Mouse (Mus musculus): ENCODE data around the gene Mroh2b.
A peak's percentile ranks its signal among the peaks of the same experiment; 100 is the strongest.

Mroh2b gene

DNA sequence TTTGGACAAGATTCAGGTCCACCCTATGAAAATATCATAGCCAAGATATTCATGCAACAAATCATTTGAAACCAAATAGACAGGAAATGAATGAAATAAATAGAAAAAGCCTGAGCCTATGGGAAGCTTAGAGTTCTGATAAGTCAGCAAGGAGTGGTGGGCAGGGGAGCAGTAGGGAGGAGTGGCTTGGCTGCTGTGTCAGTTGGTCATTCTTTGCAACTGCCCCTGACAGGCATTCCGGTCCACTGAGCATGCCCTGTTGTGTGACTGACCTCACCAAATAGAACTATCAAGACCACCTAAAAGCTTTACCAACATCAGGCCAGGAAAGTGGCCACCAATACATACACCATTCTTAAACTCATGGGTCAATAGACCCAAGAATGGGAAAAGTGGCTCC lies at the start of gene Mroh2b:
Gene Mroh2b (plus strand): TSS at position 301 of the 400 bp plus-strand sequence.
- DNase-seq (ENCODE audit: low spot score) = no peak

DNA sequence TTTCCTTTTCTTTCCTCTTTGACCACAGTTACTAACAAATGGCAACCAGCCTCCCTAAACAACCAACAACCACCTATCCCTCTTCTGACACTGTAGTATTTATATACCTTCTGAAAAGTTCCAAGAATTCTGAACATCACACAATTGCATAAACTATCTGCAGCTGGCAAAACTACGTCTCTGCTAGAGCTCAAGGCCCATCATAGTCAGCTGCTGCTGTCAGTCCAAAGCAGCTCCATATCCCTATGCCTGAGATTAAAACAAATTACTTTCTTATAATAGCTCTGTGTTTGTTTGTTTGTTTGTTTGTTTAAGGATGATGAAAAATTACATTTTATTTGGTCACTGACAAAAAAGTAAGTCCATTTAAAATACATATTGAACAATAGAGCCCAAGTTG lies 48.5 kb upstream of the Mroh2b start:
- no peak for DNase-seq (ENCODE audit: low spot score)

DNA sequence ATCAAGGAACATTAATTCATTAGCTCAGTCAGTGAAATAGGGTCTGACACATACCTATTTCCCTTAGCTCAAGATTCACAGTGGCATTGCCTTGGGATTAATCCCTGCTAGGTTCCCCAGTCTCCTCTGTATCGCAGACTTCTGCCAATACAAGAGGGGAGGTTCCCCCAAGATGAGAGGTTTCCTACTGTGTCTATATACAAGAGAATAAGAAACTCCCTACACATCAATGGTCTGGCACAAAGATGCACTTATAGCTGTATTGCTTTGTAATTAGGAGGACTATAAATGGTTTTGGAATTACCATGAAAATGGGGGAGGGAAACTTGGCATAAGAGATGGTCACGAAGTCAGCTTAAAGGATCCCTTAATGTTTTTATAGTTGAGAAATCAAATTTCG lies 3.6 kb upstream of the Mroh2b start:
- DNase-seq (ENCODE audit: low spot score) = no peak

DNA sequence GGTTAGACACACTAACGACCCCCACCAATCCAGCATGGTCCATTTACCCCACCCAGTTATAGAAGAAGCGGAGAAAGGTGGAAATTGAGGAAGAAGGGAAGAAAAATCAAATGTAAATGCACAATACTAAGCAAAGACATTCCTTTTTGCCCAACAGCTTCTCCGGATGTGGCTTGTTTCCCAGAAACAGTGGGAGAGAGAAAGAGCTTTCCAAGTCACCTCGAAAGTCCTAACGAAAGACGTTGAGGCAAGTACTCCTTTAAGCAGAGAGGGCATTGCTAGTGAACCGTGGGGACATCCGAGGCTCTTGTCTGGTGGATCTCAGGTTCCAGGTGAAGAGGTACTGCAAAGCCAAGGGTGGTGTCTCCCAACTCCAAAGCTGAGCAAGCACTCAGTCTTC lies 36.2 kb downstream of the Mroh2b start:
- no peak for DNase-seq (ENCODE audit: low spot score)

DNA sequence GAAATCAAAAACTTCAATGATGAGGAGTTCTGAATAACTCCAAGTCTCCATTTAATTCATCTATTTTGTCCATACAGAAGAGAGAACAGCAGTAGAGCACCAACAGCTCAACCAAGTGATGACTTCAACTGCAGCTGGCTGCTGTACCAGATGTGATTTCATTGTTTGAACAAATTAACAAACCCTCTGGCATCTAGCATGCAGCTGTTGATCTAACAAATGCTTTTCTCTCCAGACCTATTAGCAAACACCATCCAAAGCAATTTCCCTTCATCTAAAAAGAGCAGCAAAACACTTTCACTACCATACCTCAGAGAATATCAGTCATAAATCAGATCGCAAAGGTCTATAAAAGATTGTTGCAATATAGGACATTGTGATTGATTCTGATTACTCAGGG lies 74.8 kb downstream of the Mroh2b start:
- DNase-seq (ENCODE audit: low spot score) = no peak

DNA sequence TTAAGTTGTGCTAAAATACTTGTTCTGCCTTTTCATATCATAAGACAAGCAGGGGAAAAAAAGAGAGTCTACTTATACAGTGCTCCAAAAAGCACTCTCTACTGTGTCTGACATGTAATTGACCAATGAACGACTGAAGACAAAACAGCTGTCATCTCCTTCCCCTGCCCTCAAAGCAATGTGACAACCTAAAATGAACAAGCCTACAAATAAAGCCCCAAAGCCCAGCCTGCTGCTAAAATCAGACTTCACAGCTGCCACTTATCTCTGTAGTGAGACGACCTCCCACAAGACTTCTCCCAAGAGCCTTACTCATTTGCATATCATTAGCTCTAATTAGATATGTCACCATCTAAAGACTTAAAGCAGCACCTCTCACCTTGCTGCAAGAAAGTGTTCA lies 104.4 kb downstream of the Mroh2b start:
- no peak for DNase-seq (ENCODE audit: low spot score)

DNA sequence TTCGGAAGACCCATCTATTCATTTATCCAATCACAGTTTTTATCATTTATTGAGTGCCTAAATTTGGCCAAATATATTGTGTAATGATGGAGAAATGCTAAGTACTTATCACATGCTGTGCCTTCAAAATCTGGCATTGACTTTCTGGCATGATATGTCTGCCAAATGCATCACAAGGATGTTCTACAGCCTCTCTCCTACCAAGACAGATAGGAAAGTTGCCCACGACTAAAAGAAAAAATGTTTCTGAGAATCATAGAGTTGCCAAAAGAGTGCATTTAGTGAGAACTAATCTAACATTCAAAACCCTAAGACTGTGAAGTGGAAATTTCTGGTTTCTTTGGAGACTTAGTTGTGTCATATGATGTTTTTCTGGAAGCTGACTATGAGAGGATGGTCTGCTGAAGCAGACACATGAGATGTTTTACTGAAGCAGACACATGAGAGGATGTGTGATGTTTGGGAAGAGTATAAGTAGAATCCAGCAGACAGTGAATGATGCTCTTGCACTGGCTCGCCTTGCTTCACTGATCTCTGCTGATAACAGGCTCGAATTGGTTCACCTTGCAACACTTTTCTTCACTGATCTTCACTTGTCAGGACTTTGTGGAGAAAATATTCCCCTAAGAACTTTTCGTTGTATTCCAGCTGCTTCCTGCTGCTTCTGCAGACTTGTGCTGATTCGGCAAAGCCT lies 105.1 kb downstream of the Mroh2b start:
- no peak for DNase-seq (ENCODE audit: low spot score)

DNA sequence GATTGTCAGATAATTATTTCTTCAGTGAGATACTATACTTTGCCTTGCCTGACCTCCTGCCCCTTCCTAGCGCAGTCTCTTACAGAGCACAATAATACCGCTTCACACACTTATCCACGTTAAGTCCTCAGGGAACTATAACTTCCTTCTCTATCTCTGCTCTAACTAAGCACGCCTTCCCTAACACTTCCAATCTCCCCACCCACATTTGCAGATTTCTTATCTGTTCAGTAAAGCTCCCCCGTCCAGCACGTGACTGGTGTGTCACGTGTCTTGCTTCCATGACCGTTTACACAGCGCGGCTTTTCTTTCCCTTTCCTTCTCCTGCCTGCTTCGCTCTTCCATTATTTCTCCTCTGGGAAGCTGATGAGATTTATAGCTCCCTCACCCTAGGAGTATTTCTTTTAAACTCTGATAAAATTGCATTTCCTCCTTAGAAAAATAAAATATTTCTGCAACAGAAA lies 111.1 kb downstream of the Mroh2b start:
- peak; percentile 21 for DNase-seq (ENCODE audit: low spot score)
